Mouse (Mus musculus) stomach, adult 2 months (tissue): ENCODE results near the gene Ppp6r2. TPM values are rescaled to one million over a fixed set of nuclear protein-coding genes. Genes with fewer than 3 reads are reported as not detected.

Source experiments
- polyA plus RNA-seq: library from polyadenylated mRNA; depleted of rRNA; stranded (reverse); fragments of >200 nt; gene quantifications from 2 replicates; pipeline ENCODE4 v1.2.3, GENCODE M21; 2012; rRNA removed

Gene Ppp6r2
- polyA plus RNA-seq: 113 and 257 TPM in 2 replicates

GRCm38 (mm10) chr15:89210915-89211715, at the start of gene Ppp6r2:
TSS of gene Ppp6r2 (plus strand) at chr15:89211553.

GRCm38 (mm10) chr15:89180571-89181229, 30.7 kb upstream of the Ppp6r2 start, which contains the start of gene Plxnb2:
TSS of gene Plxnb2 (minus strand) at chr15:89180788.

GRCm38 (mm10) chr15:89196313-89196706, 15.0 kb upstream of the Ppp6r2 start, which contains the start of gene Dennd6b:
TSS of gene Dennd6b (minus strand) at chr15:89196496.

GRCm38 (mm10) chr15:89315190-89315731, 103.9 kb downstream of the Ppp6r2 start, which contains the start of gene Sbf1:
TSS of gene Sbf1 (minus strand) at chr15:89315311.

GRCm38 (mm10) chr15:89322670-89323522, 111.5 kb downstream of the Ppp6r2 start, which contains the start of gene Adm2:
TSS of gene Adm2 (plus strand) at chr15:89322720.

GRCm38 (mm10) chr15:89334271-89334670, 122.9 kb downstream of the Ppp6r2 start, which contains the start of gene Miox:
TSS of gene Miox (plus strand) at chr15:89334398.

Other genes with a start within 250 kb of the Ppp6r2 start
- gene Mlc1, start 232.5 kb upstream of the Ppp6r2 start, polyA plus RNA-seq: not detected in 2 replicates
- not detected in 2 replicates for gene Mov10l1, start 228.6 kb upstream of the Ppp6r2 start, polyA plus RNA-seq
- gene Panx2, start 151.8 kb upstream of the Ppp6r2 start, polyA plus RNA-seq: 0.29 and 0.32 TPM in 2 replicates
- gene Trabd, start 136.4 kb upstream of the Ppp6r2 start, polyA plus RNA-seq: 54.9 and 56.4 TPM in 2 replicates
- gene Selenoo, start 122.5 kb upstream of the Ppp6r2 start, polyA plus RNA-seq: 26.6 and 45.1 TPM in 2 replicates
- gene Tubgcp6, start 88.4 kb upstream of the Ppp6r2 start, polyA plus RNA-seq: 16.8 and 19.0 TPM in 2 replicates
- gene Hdac10, start 82.9 kb upstream of the Ppp6r2 start, polyA plus RNA-seq: 16.4 and 17.9 TPM in 2 replicates
- 3.9 and 4.2 TPM in 2 replicates for gene Mapk12, start 70.8 kb upstream of the Ppp6r2 start, polyA plus RNA-seq
- 2.4 and 2.9 TPM in 2 replicates for gene Mapk11, start 61.9 kb upstream of the Ppp6r2 start, polyA plus RNA-seq
- 272 and 308 TPM in 2 replicates for gene Plxnb2, start 30.8 kb upstream of the Ppp6r2 start, polyA plus RNA-seq
- gene Dennd6b, start 15.1 kb upstream of the Ppp6r2 start, polyA plus RNA-seq: 9.6 and 9.7 TPM in 2 replicates
- gene Sbf1, start 103.8 kb downstream of the Ppp6r2 start, polyA plus RNA-seq: 100 and 115 TPM in 2 replicates
- gene Adm2, start 111.2 kb downstream of the Ppp6r2 start, polyA plus RNA-seq: 4.1 and 5.8 TPM in 2 replicates
- 1.2 TPM in 1 of 2 replicates, not detected in the other for gene Miox, start 122.8 kb downstream of the Ppp6r2 start, polyA plus RNA-seq
- gene Lmf2, start 144.1 kb downstream of the Ppp6r2 start, polyA plus RNA-seq: 17.5 and 19.8 TPM in 2 replicates
- 88.6 and 103 TPM in 2 replicates for gene Ncaph2, start 144.2 kb downstream of the Ppp6r2 start, polyA plus RNA-seq
- 22.5 and 28.4 TPM in 2 replicates for gene Sco2, start 162.3 kb downstream of the Ppp6r2 start, polyA plus RNA-seq
- 2.5 and 6.6 TPM in 2 replicates for gene Tymp, start 165.5 kb downstream of the Ppp6r2 start, polyA plus RNA-seq
- 3.9 and 4.4 TPM in 2 replicates for gene Odf3b, start 167.7 kb downstream of the Ppp6r2 start, polyA plus RNA-seq
- gene Klhdc7b, start 173.4 kb downstream of the Ppp6r2 start, polyA plus RNA-seq: not detected in 2 replicates
- not detected in 2 replicates for gene Syce3, start 198.9 kb downstream of the Ppp6r2 start, polyA plus RNA-seq
- 1.7 and 5.0 TPM in 2 replicates for gene Cpt1b, start 214.3 kb downstream of the Ppp6r2 start, polyA plus RNA-seq
- 0.14 and 0.23 TPM in 2 replicates for gene C730034F03Rik, start 218.0 kb downstream of the Ppp6r2 start, polyA plus RNA-seq
- gene Gm44502, start 218.1 kb downstream of the Ppp6r2 start, polyA plus RNA-seq: 0.27 and 1.8 TPM in 2 replicates
- gene Chkb, start 218.4 kb downstream of the Ppp6r2 start, polyA plus RNA-seq: 38.2 and 43.2 TPM in 2 replicates
- 0.69 and 0.73 TPM in 2 replicates for gene Mapk8ip2, start 242.4 kb downstream of the Ppp6r2 start, polyA plus RNA-seq